19 mouse cellular contexts compared by ENCODE assay signal in the genomic region with DNA sequence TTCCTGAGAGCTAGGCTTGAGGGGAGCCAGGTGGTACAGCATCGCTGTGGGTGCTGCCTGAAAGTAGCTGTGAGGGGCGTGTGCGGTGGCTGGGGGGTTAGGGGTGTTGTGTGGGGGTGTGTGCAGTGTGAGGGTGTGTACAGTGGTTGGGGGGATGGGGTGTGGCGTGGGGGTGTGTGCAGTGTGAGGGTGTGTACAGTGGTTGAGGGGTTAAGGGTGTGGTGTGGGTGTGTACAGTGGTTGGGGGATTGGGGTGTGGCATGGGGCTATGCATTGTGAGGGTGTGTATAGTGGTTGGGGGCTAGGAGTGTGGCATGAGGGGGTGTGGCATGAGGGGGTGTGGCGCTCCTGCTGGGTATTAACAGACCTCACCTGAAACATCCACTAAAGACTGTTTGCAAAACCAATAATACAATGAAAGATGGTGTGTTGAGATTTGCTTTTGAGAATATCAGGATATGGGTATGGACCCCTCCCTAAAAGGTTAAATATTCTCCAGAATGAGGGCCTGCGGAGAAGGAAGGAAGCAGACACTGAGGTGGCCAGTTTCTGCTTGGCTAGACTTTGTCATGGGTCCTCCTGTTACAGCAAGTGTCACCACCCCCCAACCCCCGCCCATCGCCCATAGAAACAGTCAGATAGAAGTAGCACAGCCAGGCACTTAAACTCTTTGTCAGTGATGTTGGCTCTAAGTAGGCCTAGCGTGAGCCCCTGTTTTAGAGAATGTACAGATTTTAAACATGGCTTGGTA. TPM values are rescaled to one million over a fixed set of nuclear protein-coding genes. Genes with fewer than 3 reads are reported as not detected.
A peak's percentile ranks its signal among the peaks of the same experiment; 100 is the strongest.
DNase-seq lines count a peak whose midpoint lies in the region; ATAC-seq lines count a peak whose summit lies in the region.
"Had no signal": no experiment of that assay in that cellular context is flagged by ENCODE, and none has a peak within 500 bp of the region (broad histone marks: within the 10 kb centered on the region; RNA-seq: fewer than 3 reads in every experiment).

No protein-coding gene starts in this region.

- H3K4me3 ChIP-seq in heart, embryonic 12.5 days, result no peak overlapping the region
- H3K4me3 ChIP-seq in lung, embryonic 16.5 days (ENCODE audit: low read length), result no peak overlapping the region
- H3K4me3 ChIP-seq in stomach, embryonic 15.5 days (replicated peaks), result no peak overlapping the region
- H3K4me3 ChIP-seq: embryonic facial prominence, embryonic 13.5 days; forebrain, embryonic 12.5 days; heart, embryonic 15.5 days; hindbrain, embryonic 15.5 days; limb, embryonic 13.5 days; neural tube, embryonic 13.5 days had no signal

- ATAC-seq in heart, embryonic 12.5 days (ENCODE audit: insufficient number of reproducible peaks, low FRiP score), result peak; percentile 36; the same call in 1 of the 2 replicates
- ATAC-seq in lung, embryonic 16.5 days (ENCODE audit: low read depth), result 0 out of 2 replicates have a peak, but pooled peaks have one; percentile 29
- peak; percentile 49 for ATAC-seq in stomach, embryonic 15.5 days (ENCODE audit: insufficient read depth, low FRiP score, low read depth)

- H3K4me1 ChIP-seq in heart, embryonic 12.5 days (replicated peaks), result peaks cover 19% of the 10 kb centered on the region
- peaks cover 5% of the 10 kb centered on the region for H3K4me1 ChIP-seq in lung, embryonic 16.5 days (replicated peaks; ENCODE audit: control insufficient read depth, insufficient read depth, low read length)
- H3K4me1 ChIP-seq in stomach, embryonic 15.5 days, result 0 out of 2 replicates have a peak, but pooled peaks cover 9% of the 10 kb centered on the region

- intact Hi-C loops in left cerebral cortex, postnatal 14 days (cut with DNase I), result loop anchor here (5.0 to 10.0 kb wide), 2 partner anchors 50 to 447 kb away; partner anchors contain the start of genes Snx9 and Tmem242

- DNase-seq in heart, postnatal 4 days, result no peak
- no peak for DNase-seq in lung, postnatal 14 days
- peak; percentile 28 for DNase-seq in liver
- DNase-seq in embryo, embryonic 11 days, result no peak
- no peak for DNase-seq in left cerebral cortex, postnatal 14 days (ENCODE audit: low spot score in 2 of 2)
- DNase-seq: adrenal gland, postnatal 25 days; B cell, adult 2 months; cerebellum, postnatal 10 days; lung, postnatal 4 days; thymus, adult 2 months had no signal

- peaks cover 20% of the 10 kb centered on the region for H3K36me3 ChIP-seq in heart, embryonic 12.5 days
- peaks cover 6% of the 10 kb centered on the region; the same call in 1 of the 2 replicates for H3K36me3 ChIP-seq in lung, embryonic 16.5 days (ENCODE audit: control insufficient read depth, insufficient read depth, low read length)
- peaks cover 3% of the 10 kb centered on the region; the same call in 1 of the 2 replicates for H3K36me3 ChIP-seq in stomach, embryonic 15.5 days
- H3K36me3 ChIP-seq: forebrain, embryonic 12.5 days; hindbrain, embryonic 15.5 days; neural tube, embryonic 13.5 days had no signal

- no peaks in the 10 kb centered on the region for H3K9me3 ChIP-seq in heart, embryonic 12.5 days (replicated peaks)
- H3K9me3 ChIP-seq in lung, embryonic 16.5 days (ENCODE audit: control insufficient read depth, low read length), result no peaks in the 10 kb centered on the region
- no peaks in the 10 kb centered on the region for H3K9me3 ChIP-seq in stomach, embryonic 15.5 days
- H3K9me3 ChIP-seq: embryonic facial prominence, embryonic 13.5 days; forebrain, embryonic 12.5 days; heart, embryonic 15.5 days; hindbrain, embryonic 15.5 days; limb, embryonic 13.5 days; neural tube, embryonic 13.5 days had no signal

- H3K9ac ChIP-seq in heart, embryonic 12.5 days, result no peak overlapping the region
- no peak overlapping the region for H3K9ac ChIP-seq in lung, embryonic 16.5 days (ENCODE audit: low read length)
- no peak overlapping the region for H3K9ac ChIP-seq in stomach, embryonic 15.5 days
- H3K9ac ChIP-seq: embryonic facial prominence, embryonic 13.5 days; forebrain, embryonic 12.5 days; heart, embryonic 15.5 days; hindbrain, embryonic 15.5 days; limb, embryonic 13.5 days; neural tube, embryonic 13.5 days had no signal

- 0 out of 2 replicates have a peak overlapping the region, but pooled peaks have one; percentile 6 for H3K27ac ChIP-seq in heart, embryonic 12.5 days (ENCODE audit: poor library complexity, severe bottlenecking)
- no peak overlapping the region for H3K27ac ChIP-seq in lung, embryonic 16.5 days (ENCODE audit: low read length)
- peak overlapping the region; percentile 89 for H3K27ac ChIP-seq in stomach, embryonic 15.5 days
- H3K27ac ChIP-seq: embryonic facial prominence, embryonic 13.5 days; forebrain, embryonic 12.5 days; heart, embryonic 15.5 days; hindbrain, embryonic 15.5 days; limb, embryonic 13.5 days; neural tube, embryonic 13.5 days had no signal

- WGBS in heart, embryonic 12.5 days, result 78% methylated on average over 9 of the region's 9 CpGs
- WGBS in lung, embryonic 16.5 days, result 76% methylated on average over 9 of the region's 9 CpGs
- WGBS in stomach, embryonic 15.5 days, result 70% methylated on average over 9 of the region's 9 CpGs

- no peak overlapping the region for H3K4me2 ChIP-seq in heart, embryonic 12.5 days
- no peak overlapping the region for H3K4me2 ChIP-seq in lung, embryonic 16.5 days (ENCODE audit: low read depth, low read length)
- no peak overlapping the region for H3K4me2 ChIP-seq in stomach, embryonic 15.5 days
- H3K4me2 ChIP-seq: embryonic facial prominence, embryonic 13.5 days; forebrain, embryonic 12.5 days; heart, embryonic 15.5 days; hindbrain, embryonic 15.5 days; limb, embryonic 13.5 days; neural tube, embryonic 13.5 days had no signal

- no peaks in the 10 kb centered on the region for H3K27me3 ChIP-seq in heart, embryonic 12.5 days (replicated peaks)
- no peaks in the 10 kb centered on the region for H3K27me3 ChIP-seq in lung, embryonic 16.5 days (ENCODE audit: control insufficient read depth, insufficient read depth, low read depth, low read length)
- H3K27me3 ChIP-seq in stomach, embryonic 15.5 days (replicated peaks), result no peaks in the 10 kb centered on the region
- H3K27me3 ChIP-seq: embryonic facial prominence, embryonic 13.5 days; forebrain, embryonic 12.5 days; heart, embryonic 15.5 days; hindbrain, embryonic 15.5 days; limb, embryonic 13.5 days; neural tube, embryonic 13.5 days had no signal

RNA-seq across cellular contexts. Expression of gene Synj2, which starts 49.0 kb away (rescaled TPM):
- 3.8 and 3.9 TPM in 2 replicates for polyA plus RNA-seq in heart, embryonic 12.5 days (2016; fragmentation: Nextera tagmentation; extraction: Ambion mirVana)
- total RNA-seq in heart, postnatal 4 days (2021), result 10 to 100 TPM; 26.5 to 28.6 TPM
- polyA plus RNA-seq in lung, embryonic 16.5 days (2015; fragmentation: Nextera tagmentation; extraction: Ambion mirVana), result 2.5 and 3.2 TPM in 2 replicates
- polyA plus RNA-seq in stomach, embryonic 15.5 days (2015; fragmentation: Nextera tagmentation; extraction: Ambion mirVana), result 5.9 and 6.6 TPM in 2 replicates
- total RNA-seq in left cerebral cortex, postnatal 14 days (2021), result 10 to 100 TPM; 60.1 to 64.4 TPM

RNA-seq across cellular contexts. Expression of gene Snx9, which starts 51.0 kb away (rescaled TPM):
- polyA plus RNA-seq in heart, embryonic 12.5 days (2016; fragmentation: Nextera tagmentation; extraction: Ambion mirVana), result 28.9 and 29.6 TPM in 2 replicates
- total RNA-seq in heart, postnatal 4 days (2021), result 10 to 100 TPM; 38.0 to 39.0 TPM
- polyA plus RNA-seq in lung, embryonic 16.5 days (2015; fragmentation: Nextera tagmentation; extraction: Ambion mirVana), result 23.8 and 25.1 TPM in 2 replicates
- polyA plus RNA-seq in stomach, embryonic 15.5 days (2015; fragmentation: Nextera tagmentation; extraction: Ambion mirVana), result 37.5 and 42.8 TPM in 2 replicates
- total RNA-seq in left cerebral cortex, postnatal 14 days (2021), result 10 to 100 TPM; 11.4 to 12.2 TPM
